27 mouse cellular contexts compared by ENCODE assay signal in the genomic region with DNA sequence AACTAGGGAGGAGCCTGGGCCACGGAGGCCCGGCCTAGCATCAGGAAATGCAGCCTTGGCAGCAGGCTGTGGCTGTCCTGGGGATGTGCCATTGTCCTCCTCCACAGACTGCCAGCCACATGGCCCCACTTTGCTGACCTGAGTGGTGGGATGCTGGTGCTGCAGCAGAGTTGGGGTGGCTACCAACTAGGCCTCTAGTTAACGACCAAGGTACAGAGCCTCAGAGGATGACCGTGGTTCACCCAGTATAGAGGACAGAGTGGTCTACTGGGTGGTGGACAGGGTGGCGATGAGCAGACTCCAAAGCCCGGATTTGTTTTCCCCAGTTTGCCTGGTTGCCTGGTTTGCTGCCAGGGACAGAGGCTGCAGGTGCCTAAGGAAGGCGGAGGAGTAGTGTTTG. TPM values are rescaled to one million over a fixed set of nuclear protein-coding genes. Genes with fewer than 3 reads are reported as not detected.
DNase-seq lines count a peak whose midpoint lies in the region; ATAC-seq and TF ChIP-seq lines count a peak whose summit lies in the region.
"Had no signal": no experiment of that assay in that cellular context is flagged by ENCODE, and none has a peak within 500 bp of the region (broad histone marks: within the 10 kb centered on the region; RNA-seq: fewer than 3 reads in every experiment).

No protein-coding gene starts in this region.

- no peaks in the 10 kb centered on the region for H3K4me1 ChIP-seq in limb, embryonic 12.5 days (replicated peaks)
- peaks cover 4% of the 10 kb centered on the region; the same call in 1 of the 2 replicates for H3K4me1 ChIP-seq in limb, embryonic 10.5 days
- 0 out of 2 replicates have a peak, but pooled peaks cover 2% of the 10 kb centered on the region for H3K4me1 ChIP-seq in limb, embryonic 15.5 days
- H3K4me1 ChIP-seq: embryonic facial prominence, embryonic 12.5 days; forebrain, embryonic 13.5 days; forebrain, embryonic 15.5 days had no signal

- H3K27me3 ChIP-seq in limb, embryonic 12.5 days = peaks cover 3% of the 10 kb centered on the region; the same call in 1 of the 2 replicates
- no peaks in the 10 kb centered on the region for H3K27me3 ChIP-seq in limb, embryonic 10.5 days (ENCODE audit: low read depth, poor library complexity, severe bottlenecking)
- H3K27me3 ChIP-seq in limb, embryonic 15.5 days = no peaks in the 10 kb centered on the region
- H3K27me3 ChIP-seq: embryonic facial prominence, embryonic 12.5 days; forebrain, embryonic 13.5 days; forebrain, embryonic 15.5 days had no signal

- no peak for ATAC-seq in limb, embryonic 12.5 days (ENCODE audit: insufficient number of reproducible peaks, insufficient read depth, low FRiP score, low TSS enrichment, low read depth)
- peak; percentile 55; the same call in 1 of the 2 replicates for ATAC-seq in limb, embryonic 15.5 days (ENCODE audit: insufficient number of reproducible peaks, low FRiP score, low TSS enrichment, low read depth)
- ATAC-seq: forebrain, embryonic 13.5 days; forebrain, embryonic 15.5 days had no signal

- intact Hi-C loops in gastrocnemius, adult 2 months (cut with DNase I) = no loop called here
- intact Hi-C loops in gastrocnemius, postnatal 14 days (cut with DNase I; ENCODE audit: low total_unique reads) = no loop called here

- no peaks in the 10 kb centered on the region for H3K36me3 ChIP-seq in limb, embryonic 12.5 days
- no peaks in the 10 kb centered on the region for H3K36me3 ChIP-seq in limb, embryonic 10.5 days
- H3K36me3 ChIP-seq in limb, embryonic 15.5 days = no peaks in the 10 kb centered on the region
- H3K36me3 ChIP-seq: embryonic facial prominence, embryonic 12.5 days; forebrain, embryonic 15.5 days had no signal

- TF ChIP-seq CTCF in gastrocnemius, adult 2 months (IDR thresholded peaks at IDR 0.05) = no peak

- H3K9me3 ChIP-seq in limb, embryonic 12.5 days = no peaks in the 10 kb centered on the region
- H3K9me3 ChIP-seq in limb, embryonic 10.5 days (replicated peaks) = no peaks in the 10 kb centered on the region
- no peaks in the 10 kb centered on the region for H3K9me3 ChIP-seq in limb, embryonic 15.5 days
- H3K9me3 ChIP-seq: embryonic facial prominence, embryonic 12.5 days; forebrain, embryonic 13.5 days; forebrain, embryonic 15.5 days had no signal

- WGBS in limb, embryonic 12.5 days = 82% methylated on average over 7 of the region's 7 CpGs
- WGBS in limb, embryonic 10.5 days = 86% methylated on average over 7 of the region's 7 CpGs
- WGBS in limb, embryonic 15.5 days = 83% methylated on average over 7 of the region's 7 CpGs

- H3K9ac ChIP-seq in limb, embryonic 12.5 days (replicated peaks) = no peak overlapping the region
- H3K9ac ChIP-seq in limb, embryonic 15.5 days = no peak overlapping the region
- H3K9ac ChIP-seq: embryonic facial prominence, embryonic 12.5 days; forebrain, embryonic 13.5 days; forebrain, embryonic 15.5 days had no signal

- no peak overlapping the region for H3K27ac ChIP-seq in gastrocnemius, adult 2 months
- 0 out of 2 replicates have a peak overlapping the region, but pooled peaks have one; percentile 12 for H3K27ac ChIP-seq in limb, embryonic 12.5 days
- no peak overlapping the region for H3K27ac ChIP-seq in limb, embryonic 10.5 days
- no peak overlapping the region for H3K27ac ChIP-seq in limb, embryonic 15.5 days
- H3K27ac ChIP-seq: embryonic facial prominence, embryonic 12.5 days; forebrain, embryonic 13.5 days; forebrain, embryonic 15.5 days had no signal

- no peak overlapping the region for H3K4me3 ChIP-seq in gastrocnemius, adult 2 months
- no peak overlapping the region for H3K4me3 ChIP-seq in limb, embryonic 12.5 days (replicated peaks)
- no peak overlapping the region for H3K4me3 ChIP-seq in limb, embryonic 10.5 days
- no peak overlapping the region for H3K4me3 ChIP-seq in limb, embryonic 15.5 days
- H3K4me3 ChIP-seq: embryonic facial prominence, embryonic 12.5 days; forebrain, embryonic 13.5 days; forebrain, embryonic 15.5 days had no signal

- peak; percentile 16 for DNase-seq in gastrocnemius, adult 2 months
- no peak for DNase-seq in gastrocnemius, postnatal 14 days
- DNase-seq in limb, embryonic 10.5 days (ENCODE audit: low spot score) = no peak
- DNase-seq in 3134 (ENCODE audit: extremely low read depth, insufficient read length, low spot score) = peak; percentile 30
- DNase-seq in frontal cortex, postnatal 36 days (ENCODE audit: low spot score in 2 of 2) = no peak
- DNase-seq: adrenal gland, adult 2 months; adrenal gland, postnatal 10 days; adrenal gland, postnatal 25 days; cerebellum, adult 11 months; cerebellum, adult 18-20 months; cerebellum, adult 8-10 months; cerebellum, adult 9-11 months; cerebellum, postnatal 14 days; cerebellum, postnatal 36 days; embryo, embryonic 11 days had no signal

- H3K4me2 ChIP-seq in limb, embryonic 12.5 days = no peak overlapping the region
- H3K4me2 ChIP-seq in limb, embryonic 15.5 days = no peak overlapping the region
- H3K4me2 ChIP-seq: embryonic facial prominence, embryonic 12.5 days; forebrain, embryonic 13.5 days; forebrain, embryonic 15.5 days had no signal

RNA-seq across cellular contexts. Expression of gene Alox12b, which starts 17.9 kb away (rescaled TPM):
- not detected for total RNA-seq in gastrocnemius, adult 2 months (2021)
- total RNA-seq in gastrocnemius, postnatal 14 days (2021) = not detected
- polyA plus RNA-seq in limb, embryonic 12.5 days (2016; fragmentation: Nextera tagmentation; extraction: Ambion mirVana) = 0.08 TPM in 1 of 2 replicates, not detected in the other
- 0.05 TPM in 1 of 2 replicates, not detected in the other for polyA plus RNA-seq in limb, embryonic 10.5 days (2016; fragmentation: Nextera tagmentation; extraction: Ambion mirVana)
- polyA plus RNA-seq in limb, embryonic 15.5 days (2015; fragmentation: Nextera tagmentation; extraction: Ambion mirVana) = 53.5 and 60.5 TPM in 2 replicates
- total RNA-seq: adrenal gland, adult 2 months; adrenal gland, postnatal 10 days; adrenal gland, postnatal 25 days; adrenal gland, postnatal 4 days; common myeloid progenitor, adult 5-6 weeks; MEL had no signal
- polyA plus RNA-seq: adrenal gland, adult 2 months; C2C12; forebrain, embryonic 13.5 days; forebrain, embryonic 15.5 days had no signal

RNA-seq across cellular contexts. Expression of gene Alox8, which starts 22.9 kb away (rescaled TPM):
- not detected for total RNA-seq in gastrocnemius, adult 2 months (2021)
- not detected for total RNA-seq in gastrocnemius, postnatal 14 days (2021)
- polyA plus RNA-seq in limb, embryonic 12.5 days (2016; fragmentation: Nextera tagmentation; extraction: Ambion mirVana) = 0.08 TPM in 1 of 2 replicates, not detected in the other
- polyA plus RNA-seq in limb, embryonic 10.5 days (2016; fragmentation: Nextera tagmentation; extraction: Ambion mirVana) = 0.15 TPM in 1 of 2 replicates, not detected in the other
- 0.12 and 0.20 TPM in 2 replicates for polyA plus RNA-seq in limb, embryonic 15.5 days (2015; fragmentation: Nextera tagmentation; extraction: Ambion mirVana)
- total RNA-seq: adrenal gland, adult 2 months; adrenal gland, postnatal 10 days; adrenal gland, postnatal 25 days; common myeloid progenitor, adult 5-6 weeks had no signal
- polyA plus RNA-seq: adrenal gland, adult 2 months; embryonic facial prominence, embryonic 14.5 days; forebrain, embryonic 13.5 days had no signal

RNA-seq across cellular contexts. Expression of gene Aloxe3, which starts 49.0 kb away (rescaled TPM):
- not detected for total RNA-seq in gastrocnemius, adult 2 months (2021)
- total RNA-seq in gastrocnemius, postnatal 14 days (2021) = not detected
- 0.58 and 0.77 TPM in 2 replicates for polyA plus RNA-seq in limb, embryonic 12.5 days (2016; fragmentation: Nextera tagmentation; extraction: Ambion mirVana)
- 0.28 and 0.39 TPM in 2 replicates for polyA plus RNA-seq in limb, embryonic 10.5 days (2016; fragmentation: Nextera tagmentation; extraction: Ambion mirVana)
- 11.7 and 14.9 TPM in 2 replicates for polyA plus RNA-seq in limb, embryonic 15.5 days (2015; fragmentation: Nextera tagmentation; extraction: Ambion mirVana)
- total RNA-seq: common myeloid progenitor, adult 5-6 weeks; MEL had no signal
- polyA plus RNA-seq: forebrain, embryonic 11.5 days; forebrain, embryonic 13.5 days had no signal

RNA-seq across cellular contexts. Expression of gene 9130213A22Rik, which starts 52.3 kb away (rescaled TPM):
- under 1 TPM in 1 of 2 experiments, not detected in 1; 0.20 TPM for total RNA-seq in gastrocnemius, adult 2 months (2021)
- under 1 TPM in 1 of 2 experiments, not detected in 1; 0.18 TPM for total RNA-seq in gastrocnemius, postnatal 14 days (2021)
- polyA plus RNA-seq in limb, embryonic 12.5 days (2016; fragmentation: Nextera tagmentation; extraction: Ambion mirVana) = 0.22 and 0.76 TPM in 2 replicates
- 0.15 and 0.29 TPM in 2 replicates for polyA plus RNA-seq in limb, embryonic 10.5 days (2016; fragmentation: Nextera tagmentation; extraction: Ambion mirVana)
- polyA plus RNA-seq in limb, embryonic 15.5 days (2015; fragmentation: Nextera tagmentation; extraction: Ambion mirVana) = 0.40 and 0.49 TPM in 2 replicates
- total RNA-seq: common myeloid progenitor, adult 5-6 weeks; ES-E14 had no signal
- polyA plus RNA-seq: forebrain, embryonic 11.5 days had no signal

RNA-seq across cellular contexts. Expression of gene Hes7, which starts 54.5 kb away (rescaled TPM):
- not detected for total RNA-seq in gastrocnemius, adult 2 months (2021)
- under 1 TPM in 1 of 2 experiments, not detected in 1; 0.10 TPM for total RNA-seq in gastrocnemius, postnatal 14 days (2021)
- 0.56 and 0.74 TPM in 2 replicates for polyA plus RNA-seq in limb, embryonic 12.5 days (2016; fragmentation: Nextera tagmentation; extraction: Ambion mirVana)
- 0.53 and 0.90 TPM in 2 replicates for polyA plus RNA-seq in limb, embryonic 10.5 days (2016; fragmentation: Nextera tagmentation; extraction: Ambion mirVana)
- polyA plus RNA-seq in limb, embryonic 15.5 days (2015; fragmentation: Nextera tagmentation; extraction: Ambion mirVana) = 0.58 and 0.68 TPM in 2 replicates
- total RNA-seq: adrenal gland, adult 2 months; adrenal gland, postnatal 25 days; common myeloid progenitor, adult 5-6 weeks; ES-E14 had no signal

Comparison
In these comparisons a context has a peak if more than half of its experiments do, and no peak if none do; other contexts are left out.
1. DNase-seq: peak in gastrocnemius, adult 2 months (single experiment) and 3134 (single experiment); none in gastrocnemius, postnatal 14 days (single experiment), limb, embryonic 10.5 days (single experiment) and frontal cortex, postnatal 36 days (0 of 2).
2. RNA of gene Alox12b, which starts 17.9 kb away (polyA plus RNA-seq): 53.5 to 60.5 TPM in limb, embryonic 15.5 days; 0.08 TPM in limb, embryonic 12.5 days and 0.05 TPM in limb, embryonic 10.5 days; every median in the first group is over 10 times any median in the second.